Mouse (Mus musculus): ENCODE results near the gene Ccdc130. TPM values are rescaled to one million over a fixed set of nuclear protein-coding genes. Genes with fewer than 3 reads are reported as not detected.

Gene Ccdc130
- polyA plus RNA-seq, 1 experiment from 2014 or later: 14.9 TPM

GRCm38 (mm10) chr8:84230735-84231134 lies 39.4 kb downstream of the Ccdc130 start:
- no peak overlapping the region for H3K4me2 ChIP-seq (ENCODE audit: low read depth, low read length)
- H3K36me3 ChIP-seq (ENCODE audit: control insufficient read depth, insufficient read depth): peaks cover 28% of the 10 kb centered on the region
- peaks cover 3% of the 10 kb centered on the region for H3K4me1 ChIP-seq (ENCODE audit: control insufficient read depth, insufficient read depth, low read length)
- no peaks in the 10 kb centered on the region for H3K27me3 ChIP-seq (ENCODE audit: control insufficient read depth, insufficient read depth, low read length)
- H3K4me3 ChIP-seq (ENCODE audit: low read length): no peak overlapping the region
- 78% methylated on average over 17 of the region's 17 CpGs for WGBS
- no peak overlapping the region for H3K9ac ChIP-seq (ENCODE audit: low read length)
- H3K27ac ChIP-seq (ENCODE audit: low read length): no peak overlapping the region
- ATAC-seq (replicated peaks; ENCODE audit: extremely low read depth, insufficient read depth, low FRiP score): no peak
- no peaks in the 10 kb centered on the region for H3K9me3 ChIP-seq (replicated peaks; ENCODE audit: control insufficient read depth, low read length)

GRCm38 (mm10) chr8:84223322-84224029 lies 46.7 kb downstream of the Ccdc130 start:
- Histone ChIP-seq H3K4me2 (ENCODE audit: low read depth, low read length) (no peak overlapping the region), H3K9ac (ENCODE audit: low read length) (no peak overlapping the region), H3K27me3 (ENCODE audit: control insufficient read depth, insufficient read depth, low read length) (no peaks in the 10 kb centered on the region), H3K4me3 (ENCODE audit: low read length) (no peak overlapping the region), H3K27ac (ENCODE audit: low read length) (no peak overlapping the region), H3K36me3 (ENCODE audit: control insufficient read depth, insufficient read depth) (peaks cover 42% of the 10 kb centered on the region), H3K9me3 (replicated peaks; ENCODE audit: control insufficient read depth, low read length) (no peaks in the 10 kb centered on the region), H3K4me1 (ENCODE audit: control insufficient read depth, insufficient read depth, low read length) (no peaks in the 10 kb centered on the region)
- no peak for ATAC-seq (replicated peaks; ENCODE audit: extremely low read depth, insufficient read depth, low FRiP score)
- 83% methylated on average over 21 of the region's 21 CpGs for WGBS

- Histone ChIP-seq H3K4me1 (ENCODE audit: control insufficient read depth, insufficient read depth, low read length) (no peaks in the 10 kb centered on the region), H3K9me3 (replicated peaks; ENCODE audit: control insufficient read depth, low read length) (no peaks in the 10 kb centered on the region), H3K27ac (ENCODE audit: low read length) (peak overlapping the region; percentile 40; the same call in 1 of the 2 replicates), H3K4me2 (ENCODE audit: low read depth, low read length) (no peak overlapping the region), H3K9ac (ENCODE audit: low read length) (no peak overlapping the region), H3K36me3 (ENCODE audit: control insufficient read depth, insufficient read depth) (peaks cover 39% of the 10 kb centered on the region), H3K27me3 (ENCODE audit: control insufficient read depth, insufficient read depth, low read length) (no peaks in the 10 kb centered on the region), H3K4me3 (ENCODE audit: low read length) (no peak overlapping the region)
- WGBS: 83% methylated on average over 9 of the region's 9 CpGs
- no peak for ATAC-seq (replicated peaks; ENCODE audit: extremely low read depth, insufficient read depth, low FRiP score)
These were observed 47.5 kb downstream of the Ccdc130 start for GRCm38 (mm10) chr8:84222566-84223165.

GRCm38 (mm10) chr8:84220105-84220504 lies 50.1 kb downstream of the Ccdc130 start:
- H3K4me2 ChIP-seq (ENCODE audit: low read depth, low read length): no peak overlapping the region
- ATAC-seq (replicated peaks; ENCODE audit: extremely low read depth, insufficient read depth, low FRiP score): no peak
- no peaks in the 10 kb centered on the region for H3K9me3 ChIP-seq (replicated peaks; ENCODE audit: control insufficient read depth, low read length)
- 70% methylated on average over 7 of the region's 7 CpGs for WGBS
- no peak overlapping the region for H3K27ac ChIP-seq (ENCODE audit: low read length)
- H3K9ac ChIP-seq (ENCODE audit: low read length): no peak overlapping the region
- no peaks in the 10 kb centered on the region for H3K4me1 ChIP-seq (ENCODE audit: control insufficient read depth, insufficient read depth, low read length)
- H3K36me3 ChIP-seq (ENCODE audit: control insufficient read depth, insufficient read depth): peaks cover 35% of the 10 kb centered on the region
- H3K27me3 ChIP-seq (ENCODE audit: control insufficient read depth, insufficient read depth, low read length): no peaks in the 10 kb centered on the region
- H3K4me3 ChIP-seq (ENCODE audit: low read length): no peak overlapping the region

- Histone ChIP-seq H3K4me1 (ENCODE audit: control insufficient read depth, insufficient read depth, low read length) (no peaks in the 10 kb centered on the region), H3K27me3 (ENCODE audit: control insufficient read depth, insufficient read depth, low read length) (no peaks in the 10 kb centered on the region), H3K27ac (ENCODE audit: low read length) (no peak overlapping the region), H3K4me2 (ENCODE audit: low read depth, low read length) (no peak overlapping the region), H3K4me3 (ENCODE audit: low read length) (no peak overlapping the region), H3K9me3 (replicated peaks; ENCODE audit: control insufficient read depth, low read length) (no peaks in the 10 kb centered on the region), H3K9ac (ENCODE audit: low read length) (no peak overlapping the region), H3K36me3 (ENCODE audit: control insufficient read depth, insufficient read depth) (peaks cover 38% of the 10 kb centered on the region)
- 93% methylated on average over 5 of the region's 5 CpGs for WGBS
- no peak for ATAC-seq (replicated peaks; ENCODE audit: extremely low read depth, insufficient read depth, low FRiP score)
These were observed 52.0 kb downstream of the Ccdc130 start for GRCm38 (mm10) chr8:84218143-84218542.

- Histone ChIP-seq H3K9me3 (replicated peaks; ENCODE audit: control insufficient read depth, low read length) (no peaks in the 10 kb centered on the region), H3K27ac (ENCODE audit: low read length) (no peak overlapping the region), H3K9ac (ENCODE audit: low read length) (no peak overlapping the region), H3K4me3 (ENCODE audit: low read length) (no peak overlapping the region), H3K4me1 (ENCODE audit: control insufficient read depth, insufficient read depth, low read length) (no peaks in the 10 kb centered on the region), H3K36me3 (ENCODE audit: control insufficient read depth, insufficient read depth) (peaks cover 38% of the 10 kb centered on the region), H3K27me3 (ENCODE audit: control insufficient read depth, insufficient read depth, low read length) (no peaks in the 10 kb centered on the region), H3K4me2 (ENCODE audit: low read depth, low read length) (no peak overlapping the region)
- WGBS: 94% methylated on average over 11 of the region's 11 CpGs
- ATAC-seq (replicated peaks; ENCODE audit: extremely low read depth, insufficient read depth, low FRiP score): no peak
These were observed 53.0 kb downstream of the Ccdc130 start for GRCm38 (mm10) chr8:84217206-84217605.

- Histone ChIP-seq H3K27me3 (ENCODE audit: control insufficient read depth, insufficient read depth, low read length) (no peaks in the 10 kb centered on the region), H3K36me3 (ENCODE audit: control insufficient read depth, insufficient read depth) (peaks cover 45% of the 10 kb centered on the region), H3K4me2 (ENCODE audit: low read depth, low read length) (no peak overlapping the region), H3K4me1 (ENCODE audit: control insufficient read depth, insufficient read depth, low read length) (peaks cover 19% of the 10 kb centered on the region), H3K27ac (ENCODE audit: low read length) (no peak overlapping the region), H3K9me3 (replicated peaks; ENCODE audit: control insufficient read depth, low read length) (no peaks in the 10 kb centered on the region), H3K9ac (ENCODE audit: low read length) (no peak overlapping the region), H3K4me3 (ENCODE audit: low read length) (no peak overlapping the region)
- ATAC-seq (replicated peaks; ENCODE audit: extremely low read depth, insufficient read depth, low FRiP score): no peak
- WGBS: 81% methylated on average over 4 of the region's 4 CpGs
These were observed 56.9 kb downstream of the Ccdc130 start for GRCm38 (mm10) chr8:84213277-84213676.

- Histone ChIP-seq H3K4me2 (ENCODE audit: low read depth, low read length) (no peak overlapping the region), H3K27ac (ENCODE audit: low read length) (no peak overlapping the region), H3K27me3 (ENCODE audit: control insufficient read depth, insufficient read depth, low read length) (no peaks in the 10 kb centered on the region), H3K4me1 (ENCODE audit: control insufficient read depth, insufficient read depth, low read length) (peaks cover 30% of the 10 kb centered on the region), H3K36me3 (ENCODE audit: control insufficient read depth, insufficient read depth) (peaks cover 43% of the 10 kb centered on the region), H3K4me3 (ENCODE audit: low read length) (no peak overlapping the region), H3K9ac (ENCODE audit: low read length) (no peak overlapping the region), H3K9me3 (replicated peaks; ENCODE audit: control insufficient read depth, low read length) (no peaks in the 10 kb centered on the region)
- 91% methylated on average over 31 of the region's 31 CpGs for WGBS
- ATAC-seq (replicated peaks; ENCODE audit: extremely low read depth, insufficient read depth, low FRiP score): no peak
These were observed 58.2 kb downstream of the Ccdc130 start for GRCm38 (mm10) chr8:84211881-84212563.

GRCm38 (mm10) chr8:84211202-84211601 lies 59.0 kb downstream of the Ccdc130 start:
- no peak for ATAC-seq (replicated peaks; ENCODE audit: extremely low read depth, insufficient read depth, low FRiP score)
- no peak overlapping the region for H3K4me2 ChIP-seq (ENCODE audit: low read depth, low read length)
- no peaks in the 10 kb centered on the region for H3K27me3 ChIP-seq (ENCODE audit: control insufficient read depth, insufficient read depth, low read length)
- H3K4me3 ChIP-seq (ENCODE audit: low read length): no peak overlapping the region
- peaks cover 40% of the 10 kb centered on the region for H3K36me3 ChIP-seq (ENCODE audit: control insufficient read depth, insufficient read depth)
- 70% methylated on average over 3 of the region's 3 CpGs for WGBS
- H3K9me3 ChIP-seq (replicated peaks; ENCODE audit: control insufficient read depth, low read length): no peaks in the 10 kb centered on the region
- peaks cover 30% of the 10 kb centered on the region for H3K4me1 ChIP-seq (ENCODE audit: control insufficient read depth, insufficient read depth, low read length)
- H3K27ac ChIP-seq (ENCODE audit: low read length): peak overlapping the region; percentile 33
- peak overlapping the region; percentile 33; the same call in 1 of the 2 replicates for H3K9ac ChIP-seq (ENCODE audit: low read length)
